23 mouse cellular contexts compared by ENCODE assay signal in the genomic region with DNA sequence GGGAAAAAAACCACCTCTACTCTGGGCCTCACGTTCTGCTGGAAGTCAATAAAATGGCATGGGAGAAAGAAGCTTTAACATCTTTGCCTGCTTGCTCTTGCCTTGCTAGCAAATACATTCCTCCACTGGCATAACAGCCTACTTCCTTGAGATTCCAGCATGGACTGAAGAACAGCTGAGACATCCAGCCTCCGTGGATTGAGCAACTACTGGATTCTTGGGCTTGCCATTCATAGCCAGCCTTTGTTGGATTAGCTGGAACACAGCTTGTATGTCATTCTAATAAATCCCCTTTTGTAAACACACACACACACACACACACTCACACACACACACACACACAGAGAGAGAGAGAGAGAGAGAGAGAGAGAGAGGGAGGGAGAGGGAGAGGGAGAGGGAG. TPM values are rescaled to one million over a fixed set of nuclear protein-coding genes. Genes with fewer than 3 reads are reported as not detected.
DNase-seq lines count a peak whose midpoint lies in the region; ATAC-seq and TF ChIP-seq lines count a peak whose summit lies in the region.
"Had no signal": no experiment of that assay in that cellular context is flagged by ENCODE, and none has a peak within 500 bp of the region (broad histone marks: within the 10 kb centered on the region; RNA-seq: fewer than 3 reads in every experiment).

No protein-coding gene starts in this region.

- no peak for TF ChIP-seq CTCF in lung, adult 2 months (IDR thresholded peaks at IDR 0.05; ENCODE audit: insufficient read depth, low read length)
- TF ChIP-seq CTCF in brain, embryonic 14.5 days (IDR thresholded peaks at IDR 0.05; ENCODE audit: borderline replicate concordance, extremely low read depth, insufficient read depth, insufficient read length) = no peak

- ATAC-seq in lung, embryonic 15.5 days (ENCODE audit: borderline replicate concordance, extremely low read depth, low FRiP score, low TSS enrichment) = peak; percentile 21; the same call in 1 of the 2 replicates
- ATAC-seq: activated CD4-positive, CD25-positive, alpha-beta regulatory T cell, adult 4 months; CD4-positive, CD25-positive, alpha-beta regulatory T cell, adult 4 months; forebrain, embryonic 14.5 days; hindbrain, embryonic 16.5 days had no signal

- no peak for TF ChIP-seq POLR2A in lung, adult 2 months (IDR thresholded peaks at IDR 0.05; ENCODE audit: borderline replicate concordance, extremely low read depth, low read depth, low read length)
- no peak for TF ChIP-seq POLR2A in brain, embryonic 14.5 days (IDR thresholded peaks at IDR 0.05; ENCODE audit: borderline replicate concordance, extremely low read depth, insufficient read depth, insufficient read length, poor library complexity, severe bottlenecking)

- H3K27ac ChIP-seq in lung, embryonic 15.5 days = no peak overlapping the region
- H3K27ac ChIP-seq: heart, embryonic 15.5 days; hindbrain, embryonic 10.5 days; hindbrain, embryonic 13.5 days had no signal

- 47% methylated on average over 2 of the region's 2 CpGs for WGBS in lung, embryonic 15.5 days
- WGBS in lung, adult 2 months = 45% methylated on average over 2 of the region's 2 CpGs

- DNase-seq in lung, postnatal 4 days = no peak
- DNase-seq in lung, postnatal 10 days = peak; percentile 25
- DNase-seq in lung, adult 2 months = no peak
- peak; percentile 15 for DNase-seq in brain, embryonic 14.5 days (ENCODE audit: low read depth)
- DNase-seq in kidney, adult 18-20 months = no peak
- DNase-seq: adrenal gland, adult 8-10 months; adrenal gland, postnatal 25 days; cerebellum, adult 18-20 months; cerebellum, adult 9-10 months; cerebellum, postnatal 14 days; gastrocnemius, postnatal 25 days; heart, adult 18-20 months; heart, postnatal 10 days; heart, postnatal 36 days had no signal

- H3K9ac ChIP-seq in lung, embryonic 15.5 days = no peak overlapping the region
- H3K9ac ChIP-seq: heart, embryonic 12.5 days; heart, embryonic 15.5 days; hindbrain, embryonic 13.5 days had no signal

- no peaks in the 10 kb centered on the region for H3K36me3 ChIP-seq in lung, embryonic 15.5 days
- H3K36me3 ChIP-seq: heart, embryonic 12.5 days; heart, embryonic 15.5 days; hindbrain, embryonic 10.5 days; hindbrain, embryonic 13.5 days had no signal

- no peak overlapping the region for H3K4me3 ChIP-seq in lung, embryonic 15.5 days
- no peak overlapping the region for H3K4me3 ChIP-seq in lung, adult 2 months (replicated peaks; ENCODE audit: extremely low read depth, low read depth, low read length)
- H3K4me3 ChIP-seq: heart, embryonic 12.5 days; heart, embryonic 15.5 days; hindbrain, embryonic 10.5 days; hindbrain, embryonic 13.5 days had no signal

- no peaks in the 10 kb centered on the region for H3K27me3 ChIP-seq in lung, embryonic 15.5 days
- H3K27me3 ChIP-seq: heart, embryonic 12.5 days; heart, embryonic 15.5 days; hindbrain, embryonic 13.5 days had no signal

- H3K9me3 ChIP-seq in lung, embryonic 15.5 days = no peaks in the 10 kb centered on the region
- H3K9me3 ChIP-seq: heart, embryonic 12.5 days; heart, embryonic 15.5 days; hindbrain, embryonic 10.5 days; hindbrain, embryonic 13.5 days had no signal

- H3K4me1 ChIP-seq in lung, embryonic 15.5 days = peaks cover 17% of the 10 kb centered on the region
- peaks cover 7% of the 10 kb centered on the region for H3K4me1 ChIP-seq in lung, adult 2 months (ENCODE audit: control insufficient read depth, insufficient read depth, low read length)

- H3K4me2 ChIP-seq in lung, embryonic 15.5 days = no peak overlapping the region
- H3K4me2 ChIP-seq: heart, embryonic 12.5 days; heart, embryonic 15.5 days; hindbrain, embryonic 13.5 days had no signal

RNA-seq across cellular contexts. Expression of gene Tmem30a, which starts 33.8 kb away (rescaled TPM):
- polyA plus RNA-seq in lung, embryonic 15.5 days (2015; fragmentation: Nextera tagmentation; extraction: Ambion mirVana) = 97.5 and 101 TPM in 2 replicates
- polyA plus RNA-seq in lung, adult 2 months (2012; rRNA removed) = 62.8 and 82.3 TPM in 2 replicates
- 35.0 and 53.3 TPM in 2 replicates for polyA plus RNA-seq in brain, embryonic 14.5 days (2012; rRNA removed)

Comparison
In these comparisons a context has a peak if more than half of its experiments do, and no peak if none do; other contexts are left out.
1. DNase-seq: peak in lung, postnatal 10 days (single experiment) and brain, embryonic 14.5 days (single experiment); none in lung, postnatal 4 days (0 of 2), lung, adult 2 months (single experiment) and kidney, adult 18-20 months (single experiment).